Mouse (Mus musculus): Measurements from ENCODE around the gene Cyp3a16.

DNA sequence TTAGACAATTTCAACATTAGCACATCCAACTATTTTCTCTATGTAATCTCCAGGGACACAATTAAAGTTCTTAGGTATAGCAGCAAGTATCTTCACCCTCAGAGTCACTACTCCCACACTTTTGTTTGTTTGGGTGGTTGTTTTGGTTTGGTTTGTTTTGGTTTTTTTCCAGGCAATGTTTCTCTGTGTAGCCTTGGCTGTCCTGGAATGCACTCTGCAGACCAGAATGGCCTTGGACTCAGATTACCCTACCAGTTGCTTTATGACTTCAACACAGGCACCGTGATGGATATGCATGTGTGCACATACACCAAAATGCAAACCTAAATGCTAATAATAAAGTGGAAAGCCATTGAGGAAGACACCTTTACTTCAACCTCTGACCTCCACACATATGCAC is 35.8 kb downstream of the Cyp3a16 start:
- TF ChIP-seq POLR2A (IDR thresholded peaks at IDR 0.05; ENCODE audit: insufficient read depth, low read depth, low read length), result no peak
- TF ChIP-seq CTCF (IDR thresholded peaks at IDR 0.05; ENCODE audit: insufficient read depth, low read depth, low read length), result no peak
